Mouse (Mus musculus): ENCODE measurements around the gene Rab3gap2. TPM values are rescaled to one million over a fixed set of nuclear protein-coding genes. Genes with fewer than 3 reads are reported as not detected.
A peak's percentile ranks its signal among the peaks of the same experiment; 100 is the strongest.

Gene Rab3gap2
- polyA plus RNA-seq, 1 experiment from 2014 or later = 25.7 TPM

DNA sequence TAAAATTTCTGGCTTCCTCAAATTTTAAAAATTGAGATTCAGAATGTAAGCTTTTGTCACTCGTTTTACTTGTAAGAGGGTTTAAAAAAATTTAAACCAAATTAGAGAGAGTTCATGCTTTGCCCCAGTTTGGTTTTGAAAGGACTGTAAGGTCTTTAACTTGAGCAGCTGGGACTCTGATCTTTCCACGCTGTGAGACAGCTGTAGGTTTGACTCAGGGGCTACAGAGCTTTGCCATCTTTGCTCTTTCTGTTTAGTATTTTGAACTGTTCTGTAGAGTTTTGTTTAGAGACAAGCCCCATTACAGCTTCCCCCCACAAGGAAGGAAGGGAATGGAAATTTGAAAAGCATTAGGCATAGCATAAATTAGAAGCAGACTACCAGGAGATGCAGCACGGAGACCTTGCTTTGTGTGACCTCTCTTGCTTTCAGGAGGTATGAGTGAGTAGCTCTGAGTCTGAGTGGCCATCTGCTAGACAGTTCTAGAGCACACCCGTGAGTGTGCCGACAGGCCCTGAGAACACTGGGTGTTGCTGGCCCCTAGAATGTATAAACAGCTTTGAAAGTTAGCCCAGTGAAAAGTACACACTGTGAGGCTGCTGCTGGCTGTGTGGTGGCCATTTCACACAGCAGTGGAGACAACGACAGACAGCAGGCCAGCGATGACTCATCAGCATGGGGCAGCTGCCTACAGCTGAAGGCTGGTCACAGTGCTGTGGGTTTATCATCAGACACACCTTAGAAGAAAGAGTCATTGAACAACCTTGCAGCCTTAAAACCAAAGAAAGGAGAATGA lies 25.7 kb downstream of the Rab3gap2 start:
- H3K27ac ChIP-seq = peak overlapping the region; percentile 39
- no peak overlapping the region for H3K9ac ChIP-seq
- ATAC-seq (ENCODE audit: low FRiP score, low read depth) = no peak; the same call in 1 of the 2 replicates
- peaks cover 27% of the 10 kb centered on the region for H3K36me3 ChIP-seq
- H3K9me3 ChIP-seq = no peaks in the 10 kb centered on the region
- no peak overlapping the region for H3K4me2 ChIP-seq (replicated peaks)
- WGBS = 39% methylated on average over 7 of the region's 7 CpGs
- no peaks in the 10 kb centered on the region for H3K27me3 ChIP-seq
- peaks cover 18% of the 10 kb centered on the region for H3K4me1 ChIP-seq
- H3K4me3 ChIP-seq = no peak overlapping the region

GRCm38 (mm10) chr1:185235837-185236236 lies 31.9 kb downstream of the Rab3gap2 start:
- Histone ChIP-seq H3K9me3 (no peaks in the 10 kb centered on the region), H3K4me1 (peaks cover under 1% of the 10 kb centered on the region; the same call in 1 of the 2 replicates), H3K4me3 (no peak overlapping the region), H3K4me2 (replicated peaks) (no peak overlapping the region), H3K27ac (no peak overlapping the region), H3K9ac (no peak overlapping the region), H3K27me3 (no peaks in the 10 kb centered on the region), H3K36me3 (peaks cover 52% of the 10 kb centered on the region)
- WGBS = 94% methylated on average over 5 of the region's 5 CpGs
- ATAC-seq (ENCODE audit: low FRiP score, low read depth) = no peak

- H3K36me3 ChIP-seq = peaks cover 59% of the 10 kb centered on the region
- 87% methylated on average over 4 of the region's 4 CpGs for WGBS
- H3K4me1 ChIP-seq = no peaks in the 10 kb centered on the region
- ATAC-seq (ENCODE audit: low FRiP score, low read depth) = no peak
- no peak overlapping the region for H3K27ac ChIP-seq
- no peak overlapping the region for H3K4me2 ChIP-seq (replicated peaks)
- no peak overlapping the region for H3K4me3 ChIP-seq
- H3K9ac ChIP-seq = no peak overlapping the region
- H3K9me3 ChIP-seq = no peaks in the 10 kb centered on the region
- H3K27me3 ChIP-seq = no peaks in the 10 kb centered on the region
Measured at GRCm38 (mm10) chr1:185236530-185236929, 32.6 kb downstream of the Rab3gap2 start.

- no peak for ATAC-seq (ENCODE audit: low FRiP score, low read depth)
- Histone ChIP-seq H3K4me2 (replicated peaks) (no peak overlapping the region), H3K27me3 (no peaks in the 10 kb centered on the region), H3K9ac (no peak overlapping the region), H3K9me3 (no peaks in the 10 kb centered on the region), H3K27ac (no peak overlapping the region), H3K36me3 (peaks cover 62% of the 10 kb centered on the region), H3K4me1 (peaks cover 8% of the 10 kb centered on the region), H3K4me3 (no peak overlapping the region)
- 89% methylated on average over 8 of the region's 8 CpGs for WGBS
Measured at GRCm38 (mm10) chr1:185243013-185243412, 39.1 kb downstream of the Rab3gap2 start.

GRCm38 (mm10) chr1:185245456-185245855 lies 41.5 kb downstream of the Rab3gap2 start:
- no peaks in the 10 kb centered on the region for H3K9me3 ChIP-seq
- peaks cover 8% of the 10 kb centered on the region for H3K4me1 ChIP-seq
- H3K4me2 ChIP-seq (replicated peaks) = no peak overlapping the region
- H3K4me3 ChIP-seq = no peak overlapping the region
- H3K9ac ChIP-seq = no peak overlapping the region
- 79% methylated on average over 5 of the region's 7 CpGs for WGBS
- H3K36me3 ChIP-seq = peaks cover 68% of the 10 kb centered on the region
- no peak overlapping the region for H3K27ac ChIP-seq
- ATAC-seq (ENCODE audit: low FRiP score, low read depth) = no peak
- no peaks in the 10 kb centered on the region for H3K27me3 ChIP-seq

DNA sequence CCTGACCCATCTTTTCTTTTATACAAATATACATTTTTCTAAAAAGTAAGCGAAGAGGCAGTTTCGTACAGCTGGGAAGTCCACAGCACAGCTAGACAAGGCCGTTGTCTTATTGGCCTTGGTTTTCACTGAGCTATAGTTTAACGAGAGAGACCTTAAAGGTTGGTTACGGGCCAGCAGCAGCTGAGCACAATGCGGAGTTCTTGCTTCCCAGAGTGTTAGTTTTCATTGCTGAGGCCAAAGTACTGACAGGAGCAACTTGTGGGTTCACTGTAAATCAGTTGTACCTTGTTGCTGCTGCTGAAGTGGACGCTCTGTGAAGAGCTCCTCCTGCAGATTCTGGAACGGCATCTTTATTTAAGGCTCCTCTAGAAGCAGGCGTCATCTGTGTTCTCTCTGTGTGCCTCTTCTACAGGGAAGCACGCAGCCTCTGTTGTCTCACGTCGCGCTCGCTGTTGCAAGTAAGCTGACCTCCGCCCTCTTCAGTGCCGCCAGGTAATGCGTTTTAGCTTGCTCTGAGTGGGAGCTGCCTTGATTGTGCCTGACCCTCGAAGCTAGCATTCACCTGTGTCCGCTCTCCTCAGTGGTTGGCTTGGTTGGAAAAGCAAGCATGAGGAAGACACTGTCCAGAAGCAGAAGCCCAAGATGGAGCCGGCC lies 43.6 kb downstream of the Rab3gap2 start:
- H3K27ac ChIP-seq = peak overlapping the region; percentile 78
- H3K4me3 ChIP-seq = no peak overlapping the region
- peaks cover 70% of the 10 kb centered on the region for H3K36me3 ChIP-seq
- H3K27me3 ChIP-seq = no peaks in the 10 kb centered on the region
- no peaks in the 10 kb centered on the region for H3K9me3 ChIP-seq
- no peak; the same call in 1 of the 2 replicates for ATAC-seq (ENCODE audit: low FRiP score, low read depth)
- peaks cover 8% of the 10 kb centered on the region for H3K4me1 ChIP-seq
- peak overlapping the region; percentile 21; the same call in 1 of the 2 replicates for H3K4me2 ChIP-seq (replicated peaks)
- no peak overlapping the region for H3K9ac ChIP-seq
- 76% methylated on average over 20 of the region's 20 CpGs for WGBS

DNA sequence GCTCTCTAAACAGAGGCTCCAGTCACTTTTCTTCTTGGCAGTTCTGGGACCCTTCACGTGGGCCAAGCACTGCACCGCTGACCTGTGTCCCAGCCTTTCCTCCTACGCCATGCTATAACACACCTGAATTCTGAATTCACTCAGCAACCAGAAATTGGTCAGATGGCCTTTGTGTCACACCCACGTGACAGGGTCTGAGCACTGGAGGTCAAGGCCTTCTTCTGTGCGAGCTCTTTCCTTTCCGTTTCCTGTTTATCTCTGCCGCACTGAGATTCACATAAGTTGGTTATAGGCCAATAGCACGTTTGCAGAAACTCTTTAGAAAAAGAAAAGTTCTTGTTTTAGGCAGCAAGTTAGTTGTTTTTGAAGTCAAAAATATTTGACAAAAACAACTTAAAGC lies 44.8 kb downstream of the Rab3gap2 start:
- 92% methylated on average over 8 of the region's 8 CpGs for WGBS
- H3K9ac ChIP-seq = no peak overlapping the region
- H3K4me3 ChIP-seq = no peak overlapping the region
- H3K36me3 ChIP-seq = peaks cover 71% of the 10 kb centered on the region
- H3K27ac ChIP-seq = no peak overlapping the region
- no peaks in the 10 kb centered on the region for H3K9me3 ChIP-seq
- H3K4me1 ChIP-seq = peaks cover 8% of the 10 kb centered on the region
- no peak overlapping the region for H3K4me2 ChIP-seq (replicated peaks)
- no peaks in the 10 kb centered on the region for H3K27me3 ChIP-seq
- no peak for ATAC-seq (ENCODE audit: low FRiP score, low read depth)

DNA sequence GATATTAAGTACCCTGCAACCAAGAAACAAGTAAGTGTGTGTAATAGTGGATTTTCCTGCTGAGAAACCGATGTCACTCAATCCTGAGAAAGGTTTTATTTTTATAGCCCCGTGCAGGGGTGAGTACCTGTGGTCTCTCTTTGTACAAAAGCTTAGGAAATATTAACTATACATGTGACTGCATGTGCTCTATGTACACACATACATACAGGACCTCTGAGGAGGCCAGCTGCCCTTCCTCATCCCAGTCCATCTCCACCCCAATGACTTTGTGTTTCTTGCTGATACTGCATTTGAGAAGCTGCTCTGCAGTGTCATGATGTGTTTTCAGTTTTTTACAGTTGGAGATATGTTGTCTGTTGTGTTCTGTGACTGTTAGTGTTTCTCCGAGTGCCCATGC lies 48.4 kb downstream of the Rab3gap2 start:
- Histone ChIP-seq H3K27me3 (no peaks in the 10 kb centered on the region), H3K4me2 (replicated peaks) (no peak overlapping the region), H3K4me3 (no peak overlapping the region), H3K4me1 (peaks cover 7% of the 10 kb centered on the region), H3K9me3 (no peaks in the 10 kb centered on the region), H3K27ac (no peak overlapping the region), H3K36me3 (peaks cover 81% of the 10 kb centered on the region), H3K9ac (no peak overlapping the region)
- no peak for ATAC-seq (ENCODE audit: low FRiP score, low read depth)
- WGBS = 86% methylated on average over 3 of the region's 3 CpGs

GRCm38 (mm10) chr1:185253140-185253892 lies 49.4 kb downstream of the Rab3gap2 start:
- 77% methylated on average over 12 of the region's 12 CpGs for WGBS
- Histone ChIP-seq H3K27ac (no peak overlapping the region), H3K27me3 (no peaks in the 10 kb centered on the region), H3K4me2 (replicated peaks) (no peak overlapping the region), H3K4me3 (no peak overlapping the region), H3K4me1 (no peaks in the 10 kb centered on the region), H3K36me3 (peaks cover 74% of the 10 kb centered on the region), H3K9ac (no peak overlapping the region), H3K9me3 (no peaks in the 10 kb centered on the region)
- ATAC-seq (ENCODE audit: low FRiP score, low read depth) = no peak

GRCm38 (mm10) chr1:185255336-185255735 lies 51.4 kb downstream of the Rab3gap2 start:
- no peak overlapping the region for H3K9ac ChIP-seq

DNA sequence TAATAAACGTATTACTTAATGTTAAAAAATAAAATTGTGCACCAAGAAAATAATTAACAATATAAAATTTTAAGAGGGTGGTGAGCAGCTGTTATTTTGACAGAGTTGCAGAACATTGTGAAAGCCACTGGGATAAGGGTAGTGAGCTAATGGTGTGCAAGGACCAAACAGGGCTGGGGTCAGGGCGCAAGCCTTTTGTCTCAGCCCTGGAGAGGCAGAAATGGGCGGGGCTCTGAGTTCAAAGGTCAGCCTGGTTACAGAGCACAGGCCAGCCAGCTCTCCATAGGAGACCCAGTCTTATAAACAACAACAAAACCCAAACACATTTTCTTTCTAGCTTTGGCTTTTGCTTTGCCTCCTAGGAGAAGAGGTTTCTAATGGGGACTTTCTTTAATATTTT lies 52.8 kb downstream of the Rab3gap2 start:
- Histone ChIP-seq H3K9ac (no peak overlapping the region), H3K27me3 (no peaks in the 10 kb centered on the region), H3K36me3 (peaks cover 72% of the 10 kb centered on the region), H3K4me2 (replicated peaks) (no peak overlapping the region), H3K27ac (no peak overlapping the region), H3K9me3 (no peaks in the 10 kb centered on the region), H3K4me3 (no peak overlapping the region), H3K4me1 (no peaks in the 10 kb centered on the region)
- 53% methylated on average over 3 of the region's 3 CpGs for WGBS
- ATAC-seq (ENCODE audit: low FRiP score, low read depth) = no peak

More at GRCm38 (mm10) chr1:185255336-185255735, 51.4 kb downstream of the Rab3gap2 start:
- no peak overlapping the region for H3K27ac ChIP-seq
- H3K36me3 ChIP-seq = peaks cover 72% of the 10 kb centered on the region
- WGBS = 92% methylated on average over 12 of the region's 12 CpGs
- H3K27me3 ChIP-seq = no peaks in the 10 kb centered on the region
- no peak overlapping the region for H3K4me3 ChIP-seq
- H3K4me1 ChIP-seq = no peaks in the 10 kb centered on the region
- no peak for ATAC-seq (ENCODE audit: low FRiP score, low read depth)
- H3K9me3 ChIP-seq = no peaks in the 10 kb centered on the region
- H3K4me2 ChIP-seq (replicated peaks) = no peak overlapping the region

GRCm38 (mm10) chr1:185262565-185262964 lies 58.6 kb downstream of the Rab3gap2 start:
- H3K9ac ChIP-seq = no peak overlapping the region
- ATAC-seq (ENCODE audit: low FRiP score, low read depth) = no peak
- H3K27me3 ChIP-seq = no peaks in the 10 kb centered on the region
- H3K4me2 ChIP-seq (replicated peaks) = no peak overlapping the region
- 64% methylated on average over 14 of the region's 14 CpGs for WGBS
- H3K4me1 ChIP-seq = no peaks in the 10 kb centered on the region
- H3K4me3 ChIP-seq = no peak overlapping the region
- H3K27ac ChIP-seq = no peak overlapping the region
- no peaks in the 10 kb centered on the region for H3K9me3 ChIP-seq
- peaks cover 89% of the 10 kb centered on the region for H3K36me3 ChIP-seq
